Mouse (Mus musculus) yolk sac, embryonic 10.5 days (tissue): ENCODE data around the gene Dnah8.
"Not testable (repeated sequence)": the region's sequence is repeated elsewhere in the genome, so short reads cannot be mapped to it uniquely, and the experiment has no call there.

ENCODE experiments used
- DNase-seq: peaks from one replicate; pipeline ENCODE4 v3.0.0-alpha.2; 2017; ENCODE audit warnings: low spot score

The Dnah8 gene

GRCm38 (mm10) chr17:30609305-30609979, 14.7 kb upstream of the Dnah8 start:
- no peak for DNase-seq

- DNase-seq, result no peak
Observed at GRCm38 (mm10) chr17:30609980-30610307, 14.2 kb upstream of the Dnah8 start.

GRCm38 (mm10) chr17:30610739-30611138, 13.4 kb upstream of the Dnah8 start:
- DNase-seq, result no peak

GRCm38 (mm10) chr17:30611221-30612074, 12.7 kb upstream of the Dnah8 start:
- no peak for DNase-seq

GRCm38 (mm10) chr17:30612075-30612859, 11.9 kb upstream of the Dnah8 start:
- peak; percentile 97 for DNase-seq

GRCm38 (mm10) chr17:30613350-30613749, 10.8 kb upstream of the Dnah8 start:
- DNase-seq, result no peak

GRCm38 (mm10) chr17:30616203-30616602, 8.0 kb upstream of the Dnah8 start:
- no peak for DNase-seq

GRCm38 (mm10) chr17:30618136-30618891, 5.8 kb upstream of the Dnah8 start:
- DNase-seq, result no peak

GRCm38 (mm10) chr17:30619153-30619552, 5.0 kb upstream of the Dnah8 start:
- DNase-seq, result no peak

GRCm38 (mm10) chr17:30620548-30620947, 3.6 kb upstream of the Dnah8 start:
- no peak for DNase-seq

- no peak for DNase-seq
Observed at GRCm38 (mm10) chr17:30621450-30621849, 2.7 kb upstream of the Dnah8 start.

- no peak for DNase-seq
Observed at GRCm38 (mm10) chr17:30623200-30623599, 954 bp upstream of the Dnah8 start.

GRCm38 (mm10) chr17:30626719-30627118, 2.6 kb downstream of the Dnah8 start, which contains the start of gene Glo1:
Gene Glo1 (minus strand): TSS chr17:30626871.
- not testable (repeated sequence) for DNase-seq

- peak; percentile 33 for DNase-seq
Observed at GRCm38 (mm10) chr17:30635367-30635766, 11.2 kb downstream of the Dnah8 start.

GRCm38 (mm10) chr17:30637714-30638113, 13.6 kb downstream of the Dnah8 start:
- DNase-seq, result no peak

- DNase-seq, result no peak
Observed at GRCm38 (mm10) chr17:30638996-30639395, 14.8 kb downstream of the Dnah8 start.

GRCm38 (mm10) chr17:30640896-30641295, 16.7 kb downstream of the Dnah8 start:
- DNase-seq, result no peak

- no peak for DNase-seq
Observed at GRCm38 (mm10) chr17:30648770-30649169, 24.6 kb downstream of the Dnah8 start.

GRCm38 (mm10) chr17:30653010-30653409, 28.9 kb downstream of the Dnah8 start:
- DNase-seq, result no peak

GRCm38 (mm10) chr17:30657530-30658151, 33.5 kb downstream of the Dnah8 start:
- DNase-seq, result no peak

GRCm38 (mm10) chr17:30658152-30658544, 34.0 kb downstream of the Dnah8 start:
- peak; percentile 73 for DNase-seq
